Mouse (Mus musculus): ENCODE measurements around the gene Hoxd13. TPM values are rescaled to one million over a fixed set of nuclear protein-coding genes. Genes with fewer than 3 reads are reported as not detected.

Hoxd13 gene
- total RNA-seq, 2 experiments from 2014 or later = not detected

DNA sequence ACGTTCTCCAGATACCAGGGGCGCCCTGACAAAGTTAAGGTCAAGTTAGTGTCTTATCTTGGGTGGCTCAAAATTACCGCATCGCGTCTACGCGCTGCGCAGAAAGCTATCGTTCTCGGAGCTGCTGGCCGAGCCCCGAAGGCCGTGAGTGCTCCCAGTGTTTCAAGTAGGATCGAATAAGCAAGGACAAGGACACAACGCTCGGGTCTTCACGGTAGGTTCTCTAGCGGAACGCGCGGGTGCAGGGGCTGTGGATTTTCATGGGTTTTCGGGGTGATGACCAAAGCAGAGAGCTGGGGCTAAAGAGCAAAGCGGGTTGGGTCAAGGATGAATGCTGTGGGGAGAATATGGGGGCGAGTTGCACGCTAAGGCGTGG is 11.5 kb downstream of the Hoxd13 start:
- DNase-seq (ENCODE audit: low spot score) = no peak

- no peak for DNase-seq (ENCODE audit: low spot score)
These were observed 11.9 kb downstream of the Hoxd13 start for GRCm38 (mm10) chr2:74679980-74680379.

GRCm38 (mm10) chr2:74680561-74681398 is 12.7 kb downstream of the Hoxd13 start:
- no peak for DNase-seq (ENCODE audit: low spot score)

DNA sequence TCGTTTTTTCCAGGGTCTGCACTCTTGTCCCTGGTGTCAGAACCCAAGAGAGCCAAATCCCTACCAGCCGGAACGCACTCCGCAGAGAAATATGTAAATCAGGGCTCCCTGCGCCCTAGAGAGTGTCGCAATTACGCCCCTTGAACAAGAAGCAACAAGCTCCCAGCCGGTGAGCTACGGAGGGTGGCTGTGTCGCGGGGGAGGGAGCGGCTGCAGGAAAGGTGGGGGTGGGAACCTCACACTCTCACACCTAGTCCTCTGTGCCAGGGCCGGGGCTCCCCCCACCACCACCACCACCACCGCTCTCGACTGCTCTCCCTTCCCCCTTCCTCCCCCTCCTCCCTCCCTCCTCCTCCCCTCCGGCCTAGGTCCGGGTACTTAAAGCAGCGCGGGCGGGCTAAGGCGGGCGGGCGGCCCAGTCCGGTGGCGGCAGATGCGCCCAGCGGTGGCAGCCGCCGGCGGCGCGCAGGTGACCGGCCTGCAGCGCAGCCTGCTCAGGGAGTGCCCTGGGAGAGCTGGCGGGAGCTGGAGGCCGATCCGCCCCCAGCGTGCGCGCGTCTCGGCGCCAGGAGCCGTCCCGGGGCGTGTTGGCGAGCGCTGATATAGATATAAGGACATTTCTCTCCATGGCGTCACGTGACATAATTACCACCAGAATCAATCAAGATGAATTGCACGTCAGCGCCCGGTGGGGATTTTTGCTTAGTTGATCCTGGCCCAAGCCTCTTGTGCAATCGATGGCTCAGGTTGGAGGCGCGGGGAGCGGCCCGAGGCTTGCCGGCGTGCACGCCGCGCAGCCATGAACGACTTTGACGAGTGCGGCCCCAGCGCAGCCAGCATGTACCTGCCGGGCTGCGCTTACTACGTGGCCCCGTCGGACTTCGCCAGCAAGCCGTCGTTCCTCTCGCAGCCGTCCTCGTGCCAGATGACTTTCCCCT is 13.8 kb downstream of the Hoxd13 start:
- DNase-seq (ENCODE audit: low spot score) = no peak

- no peak for DNase-seq (ENCODE audit: low spot score)
These were observed 14.7 kb downstream of the Hoxd13 start for GRCm38 (mm10) chr2:74682796-74683195.

DNA sequence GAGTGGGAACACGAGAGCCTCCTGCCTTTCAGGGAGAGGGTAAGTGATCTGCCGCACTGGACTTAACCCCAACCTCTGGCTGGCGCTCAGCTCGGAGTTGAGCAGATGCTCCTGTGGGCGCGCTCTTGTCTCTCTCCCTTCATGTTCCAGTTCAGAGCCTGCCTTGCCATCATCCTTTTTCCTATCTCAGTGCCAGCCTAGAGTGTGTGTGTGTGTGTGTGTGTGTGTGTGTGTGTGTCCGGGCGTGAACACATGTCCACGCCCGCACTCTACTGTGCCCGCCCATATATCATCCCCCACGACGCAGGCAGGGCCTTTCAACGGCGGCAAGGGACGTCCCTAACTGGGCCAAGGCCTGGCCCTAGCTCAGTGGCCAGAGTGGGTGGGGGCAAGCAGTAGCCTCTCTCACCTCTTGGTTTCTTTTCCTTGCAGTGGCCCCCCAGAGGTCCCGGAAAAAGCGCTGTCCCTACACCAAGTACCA is 15.4 kb downstream of the Hoxd13 start:
- no peak for DNase-seq (ENCODE audit: low spot score)

- DNase-seq (ENCODE audit: low spot score) = no peak
These were observed 16.0 kb downstream of the Hoxd13 start for GRCm38 (mm10) chr2:74684106-74684505.

DNA sequence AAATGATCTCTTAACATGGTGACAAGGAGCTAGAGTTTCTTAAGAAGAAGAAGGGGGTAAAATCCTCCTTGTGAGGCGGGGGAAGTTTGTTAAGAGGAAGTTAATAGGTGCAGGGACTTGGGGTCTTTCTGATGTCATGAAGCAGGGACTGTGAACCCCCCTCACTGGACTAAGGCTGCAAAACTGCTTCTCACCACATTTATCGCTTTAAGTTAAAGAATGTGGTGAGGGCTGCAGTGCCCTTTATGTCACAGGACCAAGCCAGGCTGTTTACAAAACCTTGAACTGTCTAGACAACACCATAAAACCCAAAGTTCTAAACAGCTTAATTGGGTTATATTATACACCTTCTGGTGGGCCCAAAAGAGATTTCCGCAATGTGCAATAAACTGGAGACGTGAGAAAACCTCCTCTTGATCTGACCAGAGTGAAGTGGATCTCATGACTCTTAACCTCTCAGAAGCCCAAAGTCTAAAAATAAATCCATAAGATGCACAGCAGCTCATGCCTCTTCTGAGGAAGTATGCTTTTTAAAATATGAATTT is 17.0 kb downstream of the Hoxd13 start:
- no peak for DNase-seq (ENCODE audit: low spot score)

GRCm38 (mm10) chr2:74686301-74686987 is 18.3 kb downstream of the Hoxd13 start:
- peak; percentile 68 for DNase-seq (ENCODE audit: low spot score)

GRCm38 (mm10) chr2:74686988-74687697 is 19.0 kb downstream of the Hoxd13 start:
- DNase-seq (ENCODE audit: low spot score) = no peak

GRCm38 (mm10) chr2:74687698-74688555 is 19.8 kb downstream of the Hoxd13 start:
- no peak for DNase-seq (ENCODE audit: low spot score)

- DNase-seq (ENCODE audit: low spot score) = no peak
These were observed 20.9 kb downstream of the Hoxd13 start for GRCm38 (mm10) chr2:74688795-74689573.

DNA sequence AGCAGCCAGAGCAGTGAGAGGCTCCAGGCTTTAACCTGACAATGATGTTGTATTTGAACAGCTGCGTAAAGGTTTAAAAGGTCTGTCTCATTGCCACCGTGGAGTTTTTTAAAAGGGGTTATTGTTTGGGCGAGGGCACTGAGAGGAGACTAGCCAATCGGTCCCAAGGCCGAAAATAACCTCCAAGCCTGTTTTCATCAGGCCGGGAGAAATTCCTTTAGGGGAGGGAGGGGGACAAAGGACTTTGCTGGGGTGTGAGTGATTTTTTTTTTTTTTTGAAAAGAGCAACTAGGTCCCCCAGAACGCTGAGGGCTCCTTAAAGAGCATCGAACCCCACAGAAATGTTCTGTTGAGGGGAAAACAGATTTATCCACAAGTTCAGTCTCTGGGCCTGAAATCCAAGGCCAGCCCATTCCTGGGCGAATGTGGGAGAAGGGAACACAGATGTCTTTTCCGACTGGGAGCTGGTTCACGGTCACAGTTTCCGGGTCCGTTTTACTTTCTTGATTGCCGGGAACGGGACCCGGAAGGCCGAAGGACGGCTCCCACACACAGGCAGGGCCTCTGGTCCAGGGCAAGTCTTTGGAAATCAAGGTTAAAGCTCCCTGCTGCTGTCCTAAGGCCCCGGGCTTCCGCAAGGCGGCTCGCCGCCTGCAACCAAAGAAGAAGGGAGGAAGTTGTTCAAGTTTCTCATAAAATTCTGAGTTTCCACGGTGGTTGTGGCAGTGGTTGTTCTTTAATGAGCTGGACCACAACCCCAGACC is 21.6 kb downstream of the Hoxd13 start:
- no peak for DNase-seq (ENCODE audit: low spot score)

DNA sequence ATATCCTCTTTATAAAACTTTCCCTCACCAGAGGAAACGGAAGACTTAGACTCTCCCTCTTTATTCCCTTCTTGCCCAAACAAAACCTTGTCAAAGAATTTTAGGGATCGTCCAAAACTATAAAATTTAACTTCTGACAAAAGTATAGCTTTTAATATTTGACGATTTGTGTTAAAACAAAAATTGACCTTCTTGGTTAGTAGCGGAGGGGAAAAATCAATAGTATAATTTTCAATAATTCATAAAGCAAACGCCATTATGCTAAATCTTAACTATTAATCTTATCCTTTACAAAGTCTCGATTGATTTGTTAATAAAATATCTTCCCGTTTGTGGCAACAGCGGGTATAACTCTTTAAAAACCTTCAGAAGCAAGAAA is 22.2 kb downstream of the Hoxd13 start:
- DNase-seq (ENCODE audit: low spot score) = no peak

DNA sequence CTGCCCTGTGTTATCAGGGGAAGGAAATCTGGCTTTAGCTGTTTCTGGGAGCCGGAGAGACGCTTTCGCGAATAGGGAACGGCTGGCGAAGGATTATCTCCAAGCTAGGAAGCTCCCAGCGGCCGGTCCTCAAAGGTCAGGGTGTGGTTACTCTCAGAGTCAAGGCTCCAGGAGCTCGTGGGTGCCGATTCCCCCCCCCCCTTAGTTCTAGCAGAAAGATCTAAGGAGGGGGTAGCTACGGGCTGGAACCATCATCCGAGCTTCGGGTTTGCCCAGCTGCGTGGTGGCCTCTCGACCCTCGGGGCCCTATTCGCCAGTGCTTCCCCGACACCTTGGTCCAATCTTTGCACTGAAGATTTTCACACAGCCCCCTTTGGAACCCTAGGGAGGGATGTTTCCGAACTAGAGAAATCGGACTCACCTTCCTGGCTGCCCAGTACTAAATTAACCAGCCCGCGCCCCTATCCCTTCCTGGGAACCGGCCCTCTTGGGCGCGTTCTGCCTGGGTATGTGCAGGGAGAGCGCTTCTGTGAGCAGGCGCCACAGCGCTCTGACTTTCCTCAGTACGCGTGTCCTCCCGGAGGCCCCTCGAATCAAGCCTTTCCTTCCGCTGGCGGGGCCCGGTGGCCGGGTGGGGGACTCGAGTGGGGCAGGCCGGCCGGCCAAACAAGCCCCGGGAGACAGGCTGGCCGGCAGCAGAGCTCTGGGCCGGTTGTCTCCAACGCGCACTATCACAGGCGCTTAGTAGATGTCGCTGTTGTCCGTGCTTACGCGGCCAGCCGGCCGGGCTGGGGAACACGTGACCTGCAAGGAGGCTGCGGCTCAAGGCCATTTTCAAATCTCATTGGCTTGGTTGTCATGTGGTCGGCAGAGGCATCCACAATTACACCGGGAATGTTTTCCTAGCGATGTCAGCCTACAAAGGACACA is 23.2 kb downstream of the Hoxd13 start, which contains the start of gene Hoxd10:
Gene Hoxd10 (plus strand): TSS at position 903 of the 930 bp plus-strand sequence.
- DNase-seq (ENCODE audit: low spot score) = peak; percentile 82

- no peak for DNase-seq (ENCODE audit: low spot score)
These were observed 24.1 kb downstream of the Hoxd13 start for GRCm38 (mm10) chr2:74691995-74692807.
